Comparison of ENCODE assay signal across 25 mouse cellular contexts in genomic region chr7:24288512-24288911, GRCm38 (mm10). TPM values are rescaled to one million over a fixed set of nuclear protein-coding genes. Genes with fewer than 3 reads are reported as not detected.
DNase-seq lines count a peak whose midpoint lies in the region; ATAC-seq and TF ChIP-seq lines count a peak whose summit lies in the region.
"Had no signal": no experiment of that assay in that cellular context is flagged by ENCODE, and none has a peak within 500 bp of the region (broad histone marks: within the 10 kb centered on the region; RNA-seq: fewer than 3 reads in every experiment).

No protein-coding gene starts in this region.

- peaks cover 26% of the 10 kb centered on the region for H3K36me3 ChIP-seq in intestine, embryonic 15.5 days

- no peak overlapping the region for H3K9ac ChIP-seq in intestine, embryonic 15.5 days
- H3K9ac ChIP-seq: embryonic facial prominence, embryonic 15.5 days; forebrain, embryonic 15.5 days; heart, embryonic 15.5 days; hindbrain, embryonic 15.5 days had no signal

- no peaks in the 10 kb centered on the region for H3K27me3 ChIP-seq in intestine, embryonic 15.5 days (replicated peaks)
- H3K27me3 ChIP-seq: embryonic facial prominence, embryonic 15.5 days; forebrain, embryonic 15.5 days; heart, embryonic 15.5 days; hindbrain, embryonic 15.5 days had no signal

- no peak for TF ChIP-seq CTCF in layer of hippocampus, adult 2 months (conservative IDR thresholded peaks at IDR 0.05)

- peak overlapping the region; percentile 57; the same call in 1 of the 2 replicates for H3K27ac ChIP-seq in layer of hippocampus, adult 2 months
- no peak overlapping the region for H3K27ac ChIP-seq in intestine, embryonic 15.5 days
- H3K27ac ChIP-seq: embryonic facial prominence, embryonic 15.5 days; forebrain, embryonic 10.5 days; forebrain, embryonic 15.5 days; gastrocnemius, adult 2 months; heart, embryonic 15.5 days; hindbrain, embryonic 10.5 days; hindbrain, embryonic 15.5 days had no signal

- peak; percentile 90 for ATAC-seq in frontal cortex, adult (ENCODE audit: low TSS enrichment)
- no peak for ATAC-seq in intestine, embryonic 15.5 days
- ATAC-seq: forebrain, embryonic 15.5 days; inflammation-experienced regulatory T-cells, adult 6 months had no signal

- WGBS in intestine, embryonic 15.5 days, result 90% methylated on average over 6 of the region's 6 CpGs

- H3K4me3 ChIP-seq in layer of hippocampus, adult 2 months, result no peak overlapping the region
- H3K4me3 ChIP-seq in intestine, embryonic 15.5 days (replicated peaks), result no peak overlapping the region
- H3K4me3 ChIP-seq: embryonic facial prominence, embryonic 15.5 days; erythroblast, embryonic 14.5 days; forebrain, embryonic 10.5 days; forebrain, embryonic 15.5 days; gastrocnemius, adult 2 months; heart, embryonic 15.5 days; hindbrain, embryonic 10.5 days; hindbrain, embryonic 15.5 days had no signal

- no peak for DNase-seq in frontal cortex, postnatal 25 days (ENCODE audit: low spot score in 2 of 2)
- DNase-seq in layer of hippocampus, adult 2 months (ENCODE audit: low spot score in 2 of 2), result peak; percentile 58 to 62
- DNase-seq in layer of hippocampus, adult 11-12 months (ENCODE audit: low spot score), result no peak
- DNase-seq in right cerebral cortex, postnatal 25 days, result peak; percentile 38
- no peak for DNase-seq in right cerebral cortex, postnatal 36 days (ENCODE audit: low spot score in 2 of 2)
- no peak for DNase-seq in left cerebral cortex, adult 11 months (ENCODE audit: low spot score)
- DNase-seq: adrenal gland, postnatal 14 days; cerebellum, postnatal 10 days; gastrocnemius, adult 2 months; gastrocnemius, postnatal 25 days had no signal

- no peaks in the 10 kb centered on the region; the same call in 1 of the 2 replicates for H3K9me3 ChIP-seq in intestine, embryonic 15.5 days
- H3K9me3 ChIP-seq: embryonic facial prominence, embryonic 15.5 days; forebrain, embryonic 15.5 days; heart, embryonic 15.5 days; hindbrain, embryonic 15.5 days had no signal

- H3K4me2 ChIP-seq in intestine, embryonic 15.5 days (replicated peaks), result no peak overlapping the region
- H3K4me2 ChIP-seq: embryonic facial prominence, embryonic 15.5 days; forebrain, embryonic 15.5 days; heart, embryonic 11.5 days; heart, embryonic 15.5 days; hindbrain, embryonic 15.5 days had no signal

- no peaks in the 10 kb centered on the region for H3K4me1 ChIP-seq in intestine, embryonic 15.5 days (replicated peaks)
- H3K4me1 ChIP-seq: embryonic facial prominence, embryonic 15.5 days; forebrain, embryonic 10.5 days; forebrain, embryonic 15.5 days; heart, embryonic 15.5 days; hindbrain, embryonic 10.5 days; hindbrain, embryonic 15.5 days had no signal

RNA-seq across cellular contexts. Expression of gene Zfp61, which starts 12.5 kb away (rescaled TPM):
- total RNA-seq in layer of hippocampus, adult 2 months (2021), result 10 to 100 TPM; 21.6 to 24.2 TPM
- polyA plus RNA-seq in intestine, embryonic 15.5 days (2015; fragmentation: Nextera tagmentation; extraction: Ambion mirVana), result 23.6 and 24.6 TPM in 2 replicates
- polyA plus RNA-seq: erythroblast, embryonic 14.5 days had no signal

RNA-seq across cellular contexts. Expression of gene Zfp93, which starts 18.3 kb away (rescaled TPM):
- 10 to 100 TPM; 14.8 to 15.2 TPM for total RNA-seq in layer of hippocampus, adult 2 months (2021)
- 5.4 and 6.1 TPM in 2 replicates for polyA plus RNA-seq in intestine, embryonic 15.5 days (2015; fragmentation: Nextera tagmentation; extraction: Ambion mirVana)
- total RNA-seq: MEL had no signal
- polyA plus RNA-seq: erythroblast, embryonic 14.5 days had no signal

RNA-seq across cellular contexts. Expression of gene Zfp94, which starts 28.0 kb away (rescaled TPM):
- 10 to 100 TPM; 16.6 to 17.5 TPM for total RNA-seq in layer of hippocampus, adult 2 months (2021)
- 6.0 and 7.5 TPM in 2 replicates for polyA plus RNA-seq in intestine, embryonic 15.5 days (2015; fragmentation: Nextera tagmentation; extraction: Ambion mirVana)

RNA-seq across cellular contexts. Expression of gene Zfp108, which starts 33.9 kb away (rescaled TPM):
- 1 to 10 TPM; 8.0 to 8.6 TPM for total RNA-seq in layer of hippocampus, adult 2 months (2021)
- 2.8 and 3.1 TPM in 2 replicates for polyA plus RNA-seq in intestine, embryonic 15.5 days (2015; fragmentation: Nextera tagmentation; extraction: Ambion mirVana)
- total RNA-seq: MEL had no signal
- polyA plus RNA-seq: erythroblast, embryonic 14.5 days had no signal

RNA-seq across cellular contexts. Expression of gene Tescl, which starts 45.2 kb away (rescaled TPM):
- total RNA-seq in layer of hippocampus, adult 2 months (2021), result not detected
- 0.18 and 0.27 TPM in 2 replicates for polyA plus RNA-seq in intestine, embryonic 15.5 days (2015; fragmentation: Nextera tagmentation; extraction: Ambion mirVana)
- total RNA-seq: adrenal gland, postnatal 14 days; gastrocnemius, adult 2 months; gastrocnemius, postnatal 25 days; granulocyte monocyte progenitor cell, adult 5-6 weeks; heart, postnatal 25 days; MEL had no signal
- polyA plus RNA-seq: embryonic facial prominence, embryonic 11.5 days; embryonic facial prominence, embryonic 15.5 days; erythroblast, embryonic 14.5 days; forebrain, embryonic 15.5 days; heart, embryonic 11.5 days; heart, embryonic 15.5 days; inflammation-experienced regulatory T-cells, adult 6 months had no signal

Comparison
In these comparisons a context has a peak if more than half of its experiments do, and no peak if none do; other contexts are left out.
1. DNase-seq: peak in layer of hippocampus, adult 2 months (2 of 2) and right cerebral cortex, postnatal 25 days (single experiment); none in frontal cortex, postnatal 25 days (0 of 2), layer of hippocampus, adult 11-12 months (single experiment), right cerebral cortex, postnatal 36 days (0 of 2) and left cerebral cortex, adult 11 months (single experiment).